Mouse (Mus musculus) hindbrain, embryonic 15.5 days (tissue): ENCODE results near the gene Hist1h4n. TPM values are rescaled to one million over a fixed set of nuclear protein-coding genes. Genes with fewer than 3 reads are reported as not detected.
A peak's percentile ranks its signal among the peaks of the same experiment; 100 is the strongest.
"Not testable (repeated sequence)": the region's sequence is repeated elsewhere in the genome, so short reads cannot be mapped to it uniquely, and the experiment has no call there.

ENCODE experiments used
- ATAC-seq: fragments of 200-750 bp; cut with Nextera tagmentation; 2 replicates; pipeline ENCODE4 v1.8.0; 2017; ENCODE audit warnings: low read depth, moderate number of reproducible peaks, moderate TSS enrichment; ENCODE audit not compliant: low FRiP score
- H3K27ac ChIP-seq: fragments of 300-500 bp; sonication (generic); replicated peaks from 2 replicates; pipeline ENCODE4 v1.5.1; 2015; ENCODE audit warnings: mild to moderate bottlenecking, inconsistent platforms
- H3K27me3 ChIP-seq: fragments of 300-500 bp; sonication (generic); 2 replicates; pipeline ENCODE4 v1.6.1; 2015; ENCODE audit warnings: control low read depth, inconsistent platforms
- H3K36me3 ChIP-seq: fragments of 300-500 bp; sonication (generic); 2 replicates; pipeline ENCODE4 v1.6.1; 2015; ENCODE audit warnings: control low read depth, inconsistent platforms
- H3K4me1 ChIP-seq: fragments of 300-500 bp; sonication (generic); replicated peaks from 2 replicates; pipeline ENCODE4 v1.6.1; 2015; ENCODE audit warnings: control low read depth, inconsistent platforms
- H3K4me2 ChIP-seq: fragments of 300-500 bp; sonication (generic); 2 replicates; pipeline ENCODE4 v1.6.1; 2015; ENCODE audit warnings: moderate library complexity, mild to moderate bottlenecking, inconsistent platforms
- H3K4me3 ChIP-seq: fragments of 300-500 bp; sonication (generic); 2 replicates; pipeline ENCODE4 v1.5.1; 2015; ENCODE audit warnings: mild to moderate bottlenecking, inconsistent platforms
- H3K9ac ChIP-seq: fragments of 300-500 bp; sonication (generic); 2 replicates; pipeline ENCODE4 v1.6.1; 2015; ENCODE audit warnings: inconsistent platforms
- H3K9me3 ChIP-seq: fragments of 300-500 bp; sonication (generic); 2 replicates; pipeline ENCODE4 v1.6.1; 2016; ENCODE audit warnings: control low read depth, inconsistent platforms
- WGBS: fragments of 180-500 bp; shearing (Covaris S2); methylation state at CpG from one replicate; pipeline ENCODE4 v1.1.7; 2015; 5-methylcytosine and 5-hydroxymethylcytosine counted together
- polyA plus RNA-seq: library from polyadenylated mRNA; unstranded; fragments of >200 nt; fragmentation: Nextera tagmentation; extraction: Ambion mirVana; gene quantifications from 2 replicates; pipeline ENCODE4 v1.2.1, GENCODE M21; 2015

Hist1h4n gene
- 4.9 and 7.7 TPM in 2 replicates for polyA plus RNA-seq

DNA sequence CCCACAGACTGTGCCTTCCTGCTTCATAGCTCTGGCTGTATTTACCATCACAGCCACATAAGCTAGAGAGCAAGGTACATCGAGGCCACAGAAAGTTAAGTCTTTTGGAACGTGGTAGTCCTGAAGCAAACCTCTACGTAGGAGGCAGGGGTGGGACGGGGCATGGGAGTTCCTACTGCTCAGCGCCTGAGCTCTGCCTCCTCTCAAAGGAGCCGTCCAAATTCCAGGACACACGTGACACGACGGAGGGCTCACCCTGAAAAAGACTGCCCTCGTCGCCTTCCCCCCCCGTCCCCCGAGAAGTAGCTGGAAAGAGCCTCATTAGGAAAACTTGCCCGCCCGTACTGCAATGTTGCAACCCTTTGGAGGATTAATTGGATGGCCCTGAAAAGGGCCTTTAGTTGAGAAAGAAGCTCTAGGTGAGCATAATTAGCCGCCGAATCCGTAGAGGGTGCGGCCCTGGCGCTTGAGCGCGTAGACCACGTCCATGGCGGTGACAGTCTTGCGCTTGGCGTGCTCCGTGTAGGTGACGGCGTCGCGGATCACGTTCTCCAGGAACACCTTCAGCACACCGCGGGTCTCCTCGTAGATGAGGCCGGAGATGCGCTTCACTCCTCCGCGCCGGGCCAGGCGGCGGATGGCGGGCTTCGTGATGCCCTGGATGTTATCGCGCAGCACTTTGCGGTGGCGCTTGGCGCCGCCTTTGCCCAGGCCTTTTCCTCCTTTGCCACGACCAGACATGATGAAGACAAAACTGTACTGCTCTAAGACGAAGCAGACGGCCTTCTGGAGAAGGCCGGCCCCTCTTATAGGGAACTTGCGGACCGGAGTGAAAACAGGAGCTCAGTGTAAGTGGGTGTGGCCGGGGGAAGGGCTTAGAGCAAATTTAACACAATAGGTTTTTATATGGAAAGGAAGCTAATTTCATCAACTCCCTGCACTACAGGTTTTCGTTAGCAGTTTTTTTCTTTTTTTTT, at the start of gene Hist1h4n:
TSS of gene Hist1h4n (minus strand) at position 779 of the 977 bp plus-strand sequence.
- peak within 1 kb of the TSS; percentile 27 for H3K4me3 ChIP-seq
- not testable (repeated sequence) for H3K9me3 ChIP-seq, H3K27ac ChIP-seq, H3K36me3 ChIP-seq, H3K9ac ChIP-seq, H3K4me1 ChIP-seq, H3K27me3 ChIP-seq
- peak within 1 kb of the TSS; percentile 49 for H3K4me2 ChIP-seq
- WGBS, result 0% methylated on average over 27 of the region's 58 CpGs
- peak; percentile 90 for ATAC-seq

DNA sequence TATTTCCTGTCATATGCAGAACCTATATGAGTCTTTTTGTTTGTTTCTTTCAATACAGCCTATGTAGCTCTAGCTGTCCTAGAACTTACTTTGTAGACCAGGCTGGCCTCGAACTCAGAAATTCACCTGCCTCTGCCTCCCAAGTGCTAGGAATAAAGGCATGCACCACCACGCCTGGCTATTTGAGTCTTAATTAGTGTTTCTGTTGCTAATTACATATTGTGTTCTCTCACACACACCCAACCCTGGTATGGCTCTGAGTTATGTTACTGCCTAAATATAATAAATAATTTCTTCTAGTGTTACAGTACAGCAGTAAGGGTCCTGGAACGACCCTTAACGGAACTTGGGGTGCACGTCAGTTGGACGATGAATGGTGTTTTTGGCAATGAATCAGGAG, 48.7 kb upstream of the Hist1h4n start:
- no peak for ATAC-seq

DNA sequence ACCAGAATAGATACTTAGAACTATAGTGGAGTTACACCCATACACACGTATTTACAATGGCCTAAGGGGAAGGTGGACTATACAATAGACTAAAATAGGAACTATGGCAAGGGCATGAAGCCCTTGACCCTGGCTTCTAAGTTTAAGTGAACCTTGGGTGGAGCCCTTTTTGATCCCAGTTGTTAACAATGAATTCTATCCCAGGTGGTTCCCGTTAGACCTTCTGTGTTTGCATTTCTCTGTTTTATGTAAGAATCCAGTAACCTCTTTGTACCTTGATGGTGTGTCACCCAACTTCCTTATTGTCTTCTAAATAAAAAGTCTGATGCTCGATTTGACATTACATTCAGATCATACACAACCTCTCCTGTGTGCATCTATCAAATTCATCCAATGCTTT, 33.5 kb upstream of the Hist1h4n start:
- not testable (repeated sequence) for ATAC-seq, H3K27me3 ChIP-seq
- WGBS, result 79% methylated on average over 3 of the region's 3 CpGs

More for the DNA sequence above, 48.7 kb upstream of the Hist1h4n start:
- H3K9ac ChIP-seq, result no peak overlapping the region
- peaks cover 7% of the 10 kb centered on the region; the same call in 1 of the 2 replicates for H3K27me3 ChIP-seq
- H3K4me2 ChIP-seq, result no peak overlapping the region
- H3K9me3 ChIP-seq, result no peaks in the 10 kb centered on the region
- H3K27ac ChIP-seq, result no peak overlapping the region
- 80% methylated on average over 6 of the region's 6 CpGs for WGBS
- no peaks in the 10 kb centered on the region for H3K36me3 ChIP-seq
- peaks cover 5% of the 10 kb centered on the region; the same call in 1 of the 2 replicates for H3K4me1 ChIP-seq
- H3K4me3 ChIP-seq, result no peak overlapping the region

DNA sequence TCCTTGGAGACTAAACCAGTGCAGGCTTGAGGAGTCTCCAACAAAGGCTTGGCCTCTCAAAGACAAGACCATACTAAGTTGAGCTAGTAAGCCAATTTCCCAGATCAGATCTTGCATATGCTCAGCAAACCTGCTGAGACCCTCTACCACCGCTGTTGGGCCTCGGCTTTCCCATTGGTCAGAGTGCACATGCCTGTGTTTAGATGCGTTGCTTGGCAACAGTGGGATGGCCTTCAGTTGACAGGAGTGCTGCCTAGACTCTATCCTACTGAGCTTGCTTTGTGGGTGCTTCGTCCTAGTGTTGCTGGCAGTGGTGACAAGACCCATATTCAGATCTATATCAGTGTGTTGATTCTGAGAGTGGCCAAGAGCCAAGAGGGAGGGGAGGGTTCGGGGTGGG, 29.6 kb upstream of the Hist1h4n start:
- H3K4me1 ChIP-seq, result no peaks in the 10 kb centered on the region
- no peak overlapping the region for H3K4me2 ChIP-seq
- WGBS, result 15% methylated on average over 5 of the region's 5 CpGs
- no peak overlapping the region for H3K27ac ChIP-seq
- H3K9ac ChIP-seq, result no peak overlapping the region
- H3K36me3 ChIP-seq, result no peaks in the 10 kb centered on the region
- H3K4me3 ChIP-seq, result no peak overlapping the region
- H3K9me3 ChIP-seq, result no peaks in the 10 kb centered on the region
- no peaks in the 10 kb centered on the region for H3K27me3 ChIP-seq
- no peak for ATAC-seq

More for the DNA sequence above, 33.5 kb upstream of the Hist1h4n start:
- H3K9ac ChIP-seq, H3K4me1 ChIP-seq, H3K4me2 ChIP-seq, H3K4me3 ChIP-seq, H3K9me3 ChIP-seq, H3K27ac ChIP-seq, H3K36me3 ChIP-seq: not testable (repeated sequence)

DNA sequence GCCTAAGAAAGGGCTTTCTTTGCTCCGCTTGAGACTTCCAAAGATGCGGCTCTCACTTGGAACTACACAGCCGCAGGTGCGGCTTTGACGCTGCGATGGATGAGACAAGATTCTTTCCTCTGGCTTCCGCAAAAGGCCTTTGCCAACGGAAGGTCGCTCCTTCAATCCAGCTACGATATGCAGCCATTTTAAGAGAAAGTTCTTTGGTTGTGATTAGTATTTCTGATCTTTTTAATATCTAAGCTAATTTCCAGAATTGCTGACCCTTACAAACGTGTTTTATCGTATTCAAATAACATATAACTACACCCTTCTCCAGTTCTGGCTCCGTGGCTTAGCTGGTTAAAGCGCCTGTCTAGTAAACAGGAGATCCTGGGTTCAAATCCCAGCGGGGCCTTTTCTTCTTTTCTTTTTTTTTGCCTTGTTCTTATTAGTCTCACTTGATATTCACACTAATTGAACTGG, 23.7 kb upstream of the Hist1h4n start:
- Histone ChIP-seq H3K4me1 (no peaks in the 10 kb centered on the region), H3K36me3 (no peaks in the 10 kb centered on the region), H3K9ac (peak overlapping the region; percentile 45), H3K27ac (peak overlapping the region; percentile 55), H3K9me3 (no peaks in the 10 kb centered on the region), H3K4me2 (peak overlapping the region; percentile 56), H3K4me3 (peak overlapping the region; percentile 49), H3K27me3 (no peaks in the 10 kb centered on the region)
- ATAC-seq, result peak; percentile 56; the same call in 1 of the 2 replicates
- WGBS, result under 1% methylated on average over 15 of the region's 15 CpGs

DNA sequence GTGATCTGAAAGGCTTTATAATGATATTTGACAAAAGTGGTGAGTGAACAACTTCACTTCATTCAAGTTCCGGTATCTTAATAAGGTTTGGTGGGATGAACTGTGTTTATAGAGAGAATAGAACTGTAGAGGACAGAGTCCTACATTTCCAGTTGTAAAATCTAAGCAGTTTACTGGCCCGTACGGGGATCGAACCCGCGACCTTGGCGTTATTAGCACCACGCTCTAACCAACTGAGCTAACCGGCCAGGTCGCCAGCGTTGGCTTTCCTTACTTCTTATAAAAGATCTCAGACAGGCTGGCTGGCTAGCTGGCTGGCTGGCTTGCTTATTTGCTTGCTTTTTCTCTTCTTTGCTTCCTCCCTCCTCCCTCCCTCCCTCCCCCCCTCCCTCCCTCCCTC, 23.1 kb upstream of the Hist1h4n start:
- H3K4me3 ChIP-seq, result peak overlapping the region; percentile 49
- H3K36me3 ChIP-seq, result no peaks in the 10 kb centered on the region
- H3K27me3 ChIP-seq, result no peaks in the 10 kb centered on the region
- 1% methylated on average over 11 of the region's 11 CpGs for WGBS
- no peak overlapping the region for H3K9ac ChIP-seq
- no peaks in the 10 kb centered on the region for H3K9me3 ChIP-seq
- ATAC-seq, result peak; percentile 87
- H3K4me1 ChIP-seq, result no peaks in the 10 kb centered on the region
- peak overlapping the region; percentile 56 for H3K4me2 ChIP-seq
- no peak overlapping the region for H3K27ac ChIP-seq

DNA sequence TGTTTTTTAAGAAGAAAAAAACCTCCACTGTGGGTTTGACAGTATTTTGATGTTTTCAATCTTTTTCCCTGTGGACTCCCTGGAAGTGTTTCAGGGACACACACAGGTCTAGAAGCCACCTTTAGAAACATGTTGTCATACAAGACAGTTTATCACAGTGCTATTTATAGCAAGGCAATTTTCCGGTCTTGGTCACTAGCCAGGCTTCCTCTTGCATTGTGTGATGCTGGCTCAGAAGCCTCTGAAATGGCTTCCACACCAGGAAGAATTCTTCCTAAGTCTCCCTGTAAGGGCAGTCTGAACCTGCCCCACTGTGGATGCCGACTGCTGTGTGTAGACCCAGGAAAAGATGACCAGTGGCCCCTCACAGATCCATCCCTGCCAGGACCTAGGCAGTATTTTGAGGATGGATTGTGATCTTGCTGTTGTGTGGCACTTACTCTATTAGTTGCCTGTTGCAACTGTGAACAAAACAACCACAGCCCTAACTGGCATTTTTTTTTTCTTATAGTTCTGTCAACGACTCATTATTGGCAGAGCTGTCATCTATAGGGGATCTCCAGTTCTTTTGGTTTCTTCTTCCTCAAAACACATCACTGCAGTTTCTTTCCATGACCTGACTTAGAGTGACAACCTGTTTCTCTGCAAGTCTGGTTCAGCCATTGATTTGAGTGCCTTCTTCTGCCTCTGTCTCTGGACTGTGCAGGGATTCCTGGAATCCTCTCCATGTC, 20.4 kb upstream of the Hist1h4n start:
- Histone ChIP-seq H3K4me1 (no peaks in the 10 kb centered on the region), H3K4me3 (no peak overlapping the region), H3K36me3 (no peaks in the 10 kb centered on the region), H3K9ac (no peak overlapping the region), H3K9me3 (no peaks in the 10 kb centered on the region), H3K27me3 (no peaks in the 10 kb centered on the region), H3K4me2 (no peak overlapping the region), H3K27ac (no peak overlapping the region)
- no peak for ATAC-seq
- whole genome bisulfite sequencing, result 67% methylated on average over 3 of the region's 3 CpGs

DNA sequence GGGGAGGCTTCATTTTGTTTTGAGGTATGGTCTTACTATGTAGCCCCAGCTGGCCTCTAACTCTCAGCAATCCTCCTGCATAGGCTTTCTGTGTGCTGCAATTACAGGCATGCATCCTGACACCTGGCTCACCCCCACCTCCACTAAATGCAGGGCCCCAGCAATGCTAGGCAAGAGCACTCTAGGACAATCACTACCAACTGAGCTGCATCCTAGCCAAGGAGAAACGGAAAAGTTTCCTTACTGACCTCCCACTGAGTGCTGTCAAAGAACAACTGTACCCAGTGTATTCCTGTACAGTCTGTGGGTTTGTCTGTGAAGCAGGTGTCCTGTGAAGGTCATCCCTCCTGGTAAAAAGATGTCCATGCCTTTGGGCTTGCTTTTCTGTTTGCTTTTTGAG, 18.7 kb upstream of the Hist1h4n start:
- not testable (repeated sequence) for H3K27ac ChIP-seq, H3K36me3 ChIP-seq, H3K9ac ChIP-seq, H3K27me3 ChIP-seq, H3K4me1 ChIP-seq, H3K4me2 ChIP-seq, ATAC-seq, H3K4me3 ChIP-seq, H3K9me3 ChIP-seq
- 14% methylated on average over 1 of the region's 1 CpGs for WGBS

DNA sequence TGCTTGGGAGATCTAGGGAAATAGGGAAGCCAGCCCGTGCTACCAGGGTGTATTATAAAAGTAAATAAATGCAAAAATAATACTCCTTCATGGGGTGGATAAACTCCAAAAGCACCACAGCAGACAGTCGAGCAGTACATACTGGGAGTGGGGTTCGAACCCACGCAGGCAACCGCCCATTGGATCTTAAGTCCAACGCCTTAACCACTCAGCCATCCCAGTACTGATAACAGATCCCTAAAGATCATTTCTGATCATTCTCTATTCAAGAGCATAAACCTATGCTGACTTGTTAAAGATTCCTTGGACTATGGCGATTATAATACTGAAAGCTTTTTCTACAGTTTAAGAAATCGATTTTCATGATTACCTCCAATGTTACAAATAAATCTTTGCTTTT, 15.9 kb upstream of the Hist1h4n start:
- Histone ChIP-seq H3K4me3 (no peak overlapping the region), H3K36me3 (no peaks in the 10 kb centered on the region), H3K9ac (no peak overlapping the region), H3K27ac (no peak overlapping the region), H3K4me1 (no peaks in the 10 kb centered on the region), H3K9me3 (no peaks in the 10 kb centered on the region), H3K4me2 (no peak overlapping the region), H3K27me3 (no peaks in the 10 kb centered on the region)
- ATAC-seq, result no peak
- 21% methylated on average over 8 of the region's 8 CpGs for WGBS

DNA sequence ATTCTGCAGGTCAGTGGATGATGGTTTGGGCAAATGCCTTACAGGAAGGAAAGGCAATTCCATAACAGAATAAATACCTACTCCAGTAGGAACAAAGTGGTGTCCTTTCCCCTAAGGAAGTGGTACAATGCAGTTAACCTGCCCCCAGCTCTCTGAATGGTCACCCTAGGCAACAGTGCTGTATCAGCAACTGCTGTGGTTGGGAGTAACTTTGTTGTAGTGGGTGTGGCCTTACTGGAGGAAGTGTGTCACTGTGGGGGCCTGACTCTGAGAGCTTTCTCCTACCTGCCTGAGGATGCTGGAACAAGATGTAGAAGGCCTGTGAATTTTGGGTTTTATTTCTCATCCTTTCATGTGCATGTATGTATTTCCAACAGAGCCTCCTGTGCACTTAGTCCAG, 14.4 kb upstream of the Hist1h4n start:
- not testable (repeated sequence) for H3K9ac ChIP-seq, H3K4me3 ChIP-seq, ATAC-seq, H3K27ac ChIP-seq, H3K36me3 ChIP-seq, H3K27me3 ChIP-seq, H3K4me2 ChIP-seq, H3K4me1 ChIP-seq, H3K9me3 ChIP-seq

DNA sequence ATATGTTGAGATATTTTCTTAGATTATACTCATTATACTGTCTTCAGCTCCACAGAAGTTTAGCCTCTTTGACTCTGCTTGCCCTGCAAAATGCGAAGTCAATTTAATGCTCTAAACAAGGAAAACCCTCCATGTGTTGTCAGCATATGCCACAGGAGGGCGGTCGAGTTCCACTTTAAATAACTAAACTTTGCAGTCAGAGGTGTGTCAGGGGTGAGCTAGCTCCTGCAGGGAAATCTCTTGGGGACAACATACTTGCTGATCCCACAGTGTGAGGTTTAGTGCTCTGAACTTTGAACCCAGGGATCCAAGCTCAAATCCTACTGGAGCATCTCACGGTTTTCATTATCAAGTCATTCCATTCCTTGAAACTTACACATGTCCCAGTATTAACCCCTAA, 8.5 kb upstream of the Hist1h4n start:
- not testable (repeated sequence) for H3K36me3 ChIP-seq, H3K9me3 ChIP-seq, H3K27me3 ChIP-seq, H3K4me2 ChIP-seq, H3K4me3 ChIP-seq, H3K27ac ChIP-seq, H3K4me1 ChIP-seq, H3K9ac ChIP-seq
- ATAC-seq, result peak; percentile 49; the same call in 1 of the 2 replicates
- WGBS, result no CpG with 5 or more reads among the region's 4 CpGs

DNA sequence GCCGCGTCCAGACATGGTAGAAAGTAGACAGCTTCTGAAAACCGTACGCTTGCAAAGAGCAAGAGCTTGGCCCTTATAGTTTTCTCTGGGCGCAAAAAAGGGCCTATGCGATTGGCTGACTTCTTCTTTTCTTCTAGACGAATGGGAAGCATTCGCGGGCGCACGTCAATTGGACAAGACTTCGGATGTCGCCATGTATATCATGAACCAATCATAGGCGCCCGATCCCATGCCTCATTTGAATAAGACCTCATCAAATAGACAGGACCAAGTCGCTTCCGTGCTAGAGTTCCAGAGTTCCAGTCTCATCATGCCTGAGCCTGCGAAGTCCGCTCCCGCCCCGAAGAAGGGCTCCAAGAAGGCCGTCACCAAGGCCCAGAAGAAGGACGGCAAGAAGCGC, 1.5 kb upstream of the Hist1h4n start, which contains the start of the genes Hist1h2ap and Hist1h2br:
TSS of gene Hist1h2ap (minus strand) at position 47 of the 400 bp plus-strand sequence.
TSS of gene Hist1h2br (plus strand) at position 283 of the 400 bp plus-strand sequence.
- not testable (repeated sequence) for H3K9ac ChIP-seq, H3K27me3 ChIP-seq, H3K4me2 ChIP-seq, H3K27ac ChIP-seq, H3K4me3 ChIP-seq, H3K9me3 ChIP-seq, H3K36me3 ChIP-seq, H3K4me1 ChIP-seq
- WGBS, result no CpG with 5 or more reads among the region's 24 CpGs
- ATAC-seq, result peak; percentile 98
